Mouse (Mus musculus): ENCODE data around the gene Ssbp4. TPM values are rescaled to one million over a fixed set of nuclear protein-coding genes. Genes with fewer than 3 reads are reported as not detected.
A peak's percentile ranks its signal among the peaks of the same experiment; 100 is the strongest.

Gene Ssbp4
- total RNA-seq, 2 experiments from 2014 or later = 242 to 257 TPM

DNA sequence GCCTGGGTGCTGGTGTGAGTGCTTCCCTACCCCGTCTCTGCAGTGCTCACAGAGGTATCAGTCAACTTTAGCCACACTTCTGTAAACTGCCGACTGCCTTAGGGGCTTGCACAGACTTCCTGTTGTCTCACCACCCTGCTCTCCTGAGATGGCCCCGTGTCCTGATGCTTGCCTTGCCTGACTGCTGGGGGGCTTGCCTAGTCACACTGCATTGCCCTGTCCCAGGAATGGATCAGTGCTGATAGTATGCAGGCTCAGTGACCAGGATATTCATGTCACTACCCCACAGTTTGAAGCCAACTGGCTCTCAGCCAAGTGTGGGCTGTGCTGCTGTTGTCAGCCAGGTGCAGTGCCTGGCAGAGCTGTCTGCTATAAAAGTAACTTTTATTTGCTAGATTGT, 43.1 kb downstream of the Ssbp4 start:
- DNase-seq (ENCODE audit: low spot score in 2 of 2) = no peak
- intact Hi-C loops (cut with DNase I) = no loop called here

GRCm38 (mm10) chr8:70564696-70565235, 43.9 kb downstream of the Ssbp4 start:
- intact Hi-C loops (cut with DNase I) = no loop called here
- DNase-seq (ENCODE audit: low spot score in 2 of 2) = no peak

DNA sequence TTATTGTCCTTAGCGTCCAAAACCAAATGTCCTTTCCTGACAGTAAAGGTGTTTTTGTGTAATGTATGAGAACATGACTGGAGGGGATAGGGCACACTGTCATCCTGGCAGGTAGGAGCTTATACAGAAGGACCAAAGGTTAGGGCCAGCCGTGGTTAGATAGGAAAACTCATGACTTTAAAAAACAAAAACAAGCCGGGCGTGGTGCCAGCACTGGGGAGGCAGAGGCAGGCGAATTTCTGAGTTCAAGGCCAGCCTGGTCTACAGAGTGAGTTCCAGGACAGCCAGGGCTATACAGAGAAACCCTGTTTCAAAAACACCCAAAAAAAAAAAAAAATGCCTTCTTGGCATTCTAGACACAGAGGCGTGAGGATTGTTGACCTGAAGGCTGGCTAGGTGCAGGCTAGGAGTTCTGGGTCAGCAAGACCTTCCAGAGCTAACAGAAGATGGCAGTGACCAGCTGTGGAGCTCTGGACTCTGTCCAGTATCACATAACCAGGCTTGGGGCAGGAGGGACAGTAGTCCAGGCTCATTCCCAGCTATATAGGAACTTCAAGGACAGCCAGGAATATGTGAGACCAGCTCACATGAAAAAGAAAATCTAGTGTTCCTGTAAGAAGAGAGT, 44.8 kb downstream of the Ssbp4 start:
- DNase-seq (ENCODE audit: low spot score in 2 of 2) = no peak
- intact Hi-C loops (cut with DNase I) = no loop called here

- no peak for DNase-seq (ENCODE audit: low spot score in 2 of 2)
- intact Hi-C loops (cut with DNase I) = no loop called here
Observed at GRCm38 (mm10) chr8:70562802-70563201, 45.9 kb downstream of the Ssbp4 start.

DNA sequence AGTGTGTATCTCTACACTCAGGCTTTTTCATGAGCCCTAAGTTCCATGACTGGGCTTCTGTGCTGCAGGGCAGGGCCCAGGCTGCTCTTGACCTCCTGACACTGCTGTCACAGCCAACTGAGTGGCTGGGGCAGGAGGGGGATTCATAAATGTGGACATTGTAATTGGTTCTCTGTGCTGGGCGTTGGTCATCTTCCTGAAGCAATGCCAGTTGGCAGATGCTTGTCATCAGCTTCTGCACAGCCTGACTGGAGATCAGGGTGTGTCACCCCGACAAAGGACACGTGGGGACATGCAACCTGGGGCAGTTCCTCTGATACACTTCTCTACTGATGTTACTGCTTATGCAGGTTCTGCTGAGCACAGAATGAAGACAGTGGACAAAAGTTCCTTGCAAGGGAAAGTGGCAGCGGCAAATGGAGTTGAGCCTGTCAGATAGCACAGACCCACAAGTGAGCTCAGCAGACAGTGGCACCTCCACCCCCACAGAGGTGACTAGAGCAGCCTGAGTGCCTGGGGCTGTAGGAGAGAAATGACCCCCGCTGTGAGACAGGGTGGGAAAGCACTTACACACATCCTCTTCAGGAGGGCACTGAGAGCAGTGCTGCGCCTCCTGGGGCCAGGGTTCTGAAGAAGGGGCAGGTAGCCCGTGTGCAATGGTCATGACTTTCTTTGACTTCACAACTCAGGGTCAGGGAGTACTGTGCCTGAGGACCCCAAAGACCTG, 46.7 kb downstream of the Ssbp4 start:
- DNase-seq (ENCODE audit: low spot score in 2 of 2) = no peak
- intact Hi-C loops (cut with DNase I) = loop anchor here (2.0 kb wide), 1 partner anchor 23 kb away; no protein-coding TSS in a partner anchor

GRCm38 (mm10) chr8:70561357-70561756, 47.3 kb downstream of the Ssbp4 start:
- intact Hi-C loops (cut with DNase I) = loop anchor here (2.0 kb wide), 1 partner anchor 23 kb away; no protein-coding TSS in a partner anchor
- DNase-seq (ENCODE audit: low spot score in 2 of 2) = no peak

GRCm38 (mm10) chr8:70560564-70560963, 48.1 kb downstream of the Ssbp4 start:
- intact Hi-C loops (cut with DNase I) = loop anchor here (2.0 kb wide), 1 partner anchor 24 kb away; no protein-coding TSS in a partner anchor
- DNase-seq (ENCODE audit: low spot score in 2 of 2) = no peak

DNA sequence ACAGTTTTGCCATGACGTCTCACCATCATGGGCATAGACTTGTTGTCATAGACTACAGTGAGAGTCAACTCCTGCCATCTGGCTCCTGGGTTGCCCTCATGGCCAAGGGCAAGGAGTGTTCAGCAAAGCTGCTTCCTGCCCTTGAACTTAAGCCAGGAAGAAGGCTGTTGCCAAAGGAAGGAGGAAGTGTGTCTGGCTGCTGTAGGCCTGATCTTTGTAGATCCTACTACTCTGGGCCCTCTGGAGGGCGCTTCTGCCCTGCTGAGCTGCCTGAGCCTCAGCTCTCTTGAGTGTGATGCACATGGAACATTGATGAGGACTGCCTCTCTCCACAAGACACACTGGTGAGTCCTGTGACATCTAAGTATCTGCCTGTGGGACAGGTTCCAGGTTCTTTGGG, 48.6 kb downstream of the Ssbp4 start:
- intact Hi-C loops (cut with DNase I) = loop anchor here (2.0 kb wide), 1 partner anchor 25 kb away; no protein-coding TSS in a partner anchor
- DNase-seq (ENCODE audit: low spot score in 2 of 2) = peak in 1 of 2 experiments; percentile 55

GRCm38 (mm10) chr8:70558983-70559382, 49.7 kb downstream of the Ssbp4 start:
- DNase-seq (ENCODE audit: low spot score in 2 of 2) = no peak
- intact Hi-C loops (cut with DNase I) = no loop called here

DNA sequence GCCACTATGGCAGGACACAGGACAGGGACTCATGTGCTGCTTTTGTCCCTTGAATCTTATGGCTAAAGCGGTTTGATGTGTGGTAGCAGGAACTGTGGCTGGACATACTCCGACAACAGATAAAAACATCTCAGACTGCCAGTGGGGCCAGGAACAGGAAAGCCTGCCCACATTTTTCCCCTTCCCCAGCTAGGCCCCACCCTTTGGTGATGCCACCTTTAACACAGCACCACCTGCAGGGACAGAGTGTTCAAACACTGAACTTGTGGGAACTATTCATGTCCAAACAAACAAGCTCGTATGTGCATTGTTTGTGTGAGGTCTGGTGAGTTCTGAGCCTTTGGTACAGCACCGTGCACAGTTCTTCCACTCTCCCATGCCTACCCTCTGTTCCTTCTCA, 50.3 kb downstream of the Ssbp4 start:
- intact Hi-C loops (cut with DNase I) = no loop called here
- DNase-seq (ENCODE audit: low spot score in 2 of 2) = no peak

- intact Hi-C loops (cut with DNase I) = no loop called here
- DNase-seq (ENCODE audit: low spot score in 2 of 2) = no peak
Observed at GRCm38 (mm10) chr8:70555079-70555747, 53.5 kb downstream of the Ssbp4 start.

DNA sequence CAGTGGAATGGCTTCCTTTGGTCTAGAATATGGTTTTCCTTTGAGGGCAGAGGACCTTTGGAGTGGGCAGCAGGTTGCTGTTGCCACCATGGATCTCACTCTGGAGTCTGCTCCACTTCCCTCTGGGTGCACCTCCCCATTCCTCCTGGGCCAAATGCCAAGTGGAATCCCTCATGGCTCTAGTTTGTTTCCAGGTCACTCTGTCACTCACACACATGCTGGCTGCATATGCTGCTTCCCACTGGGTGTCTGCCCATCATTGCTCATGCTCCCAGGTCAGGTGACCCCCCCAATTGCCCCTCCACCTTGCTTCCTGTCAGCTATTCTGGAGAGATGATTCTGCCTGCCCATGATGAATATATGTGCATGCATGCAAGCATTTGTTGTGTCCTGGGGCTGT, 54.9 kb downstream of the Ssbp4 start:
- DNase-seq (ENCODE audit: low spot score in 2 of 2) = peak in 1 of 2 experiments; percentile 39

GRCm38 (mm10) chr8:70552836-70553235, 55.8 kb downstream of the Ssbp4 start:
- intact Hi-C loops (cut with DNase I) = no loop called here
- DNase-seq (ENCODE audit: low spot score in 2 of 2) = no peak

More for the DNA sequence above, 54.9 kb downstream of the Ssbp4 start:
- intact Hi-C loops (cut with DNase I) = no loop called here

GRCm38 (mm10) chr8:70551558-70552161, 57.0 kb downstream of the Ssbp4 start:
- DNase-seq (ENCODE audit: low spot score in 2 of 2) = no peak
- intact Hi-C loops (cut with DNase I) = no loop called here

- intact Hi-C loops (cut with DNase I) = loop anchor here (10.0 kb wide), 1 partner anchor 205 kb away; the partner anchor contains the start of gene Rab3a
- DNase-seq (ENCODE audit: low spot score in 2 of 2) = no peak
Observed at GRCm38 (mm10) chr8:70549412-70550184, 59.1 kb downstream of the Ssbp4 start.

GRCm38 (mm10) chr8:70547762-70548161, 60.9 kb downstream of the Ssbp4 start:
- DNase-seq (ENCODE audit: low spot score in 2 of 2) = no peak
- intact Hi-C loops (cut with DNase I) = loop anchor here (10.0 kb wide), 1 partner anchor 207 kb away; the partner anchor contains the start of gene Rab3a
